ENCODE assay signal across 8 mouse cellular contexts in the genomic region with DNA sequence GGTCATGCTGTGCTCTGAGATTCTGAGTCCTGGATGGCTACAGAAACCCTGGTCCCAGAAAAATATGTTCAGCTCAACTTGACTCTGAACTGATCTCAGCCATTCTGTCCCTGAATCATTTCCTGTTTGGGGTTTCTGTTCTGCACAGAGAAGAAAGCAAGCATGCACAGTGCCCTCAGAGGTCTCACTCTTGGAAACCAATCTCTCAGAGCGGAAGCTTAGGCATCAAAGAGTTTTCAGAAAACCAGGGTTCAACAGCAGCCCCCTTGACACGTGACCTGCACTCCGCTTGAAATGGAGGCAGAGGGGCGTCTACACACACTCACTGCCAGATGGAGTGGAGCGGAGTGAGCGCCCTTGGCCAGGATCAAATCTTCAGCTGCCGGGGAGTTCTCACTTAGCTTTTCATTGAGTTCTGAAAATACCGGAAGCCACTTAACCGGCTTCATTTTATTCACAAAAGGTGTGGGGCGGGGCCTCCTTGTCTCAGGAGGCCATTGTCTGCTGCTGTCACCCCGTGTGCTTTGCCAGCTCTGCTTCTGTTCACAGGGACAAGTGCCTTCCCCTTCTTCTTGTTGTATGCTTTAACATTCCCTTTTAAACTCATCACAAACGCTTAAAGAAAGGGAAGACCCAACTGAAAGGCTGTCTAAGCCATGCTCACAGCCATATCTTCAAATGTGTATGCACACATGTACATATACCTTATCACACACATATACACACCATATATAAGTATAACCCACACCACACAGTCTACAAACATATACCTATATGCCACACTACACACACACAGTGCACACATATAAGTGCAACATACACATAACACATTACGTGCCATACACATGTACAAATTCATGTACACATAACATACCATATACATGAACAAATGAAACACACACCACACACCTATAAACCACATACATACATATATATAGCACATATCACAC. TPM values are rescaled to one million over a fixed set of nuclear protein-coding genes. Genes with fewer than 3 reads are reported as not detected.
DNase-seq lines count a peak whose midpoint lies in the region; ATAC-seq and TF ChIP-seq lines count a peak whose summit lies in the region.

No protein-coding gene starts in this region.

- TF ChIP-seq POLR2A in spleen, adult 2 months (IDR thresholded peaks at IDR 0.05; ENCODE audit: low read depth, low read length): no peak

- H3K9me3 ChIP-seq in embryonic facial prominence, embryonic 11.5 days (replicated peaks; ENCODE audit: control insufficient read depth, low read length): no peaks in the 10 kb centered on the region
- no peaks in the 10 kb centered on the region for H3K9me3 ChIP-seq in hindbrain, embryonic 13.5 days
- no peaks in the 10 kb centered on the region for H3K9me3 ChIP-seq in liver, embryonic 16.5 days (replicated peaks; ENCODE audit: control insufficient read depth, low read length)

- no peaks in the 10 kb centered on the region for H3K36me3 ChIP-seq in embryonic facial prominence, embryonic 11.5 days (replicated peaks; ENCODE audit: control insufficient read depth, insufficient read depth, low read depth, low read length)
- no peaks in the 10 kb centered on the region for H3K36me3 ChIP-seq in hindbrain, embryonic 13.5 days
- no peaks in the 10 kb centered on the region for H3K36me3 ChIP-seq in liver, embryonic 16.5 days (ENCODE audit: control insufficient read depth, insufficient read depth)
- peaks cover 9% of the 10 kb centered on the region; the same call in 1 of the 2 replicates for H3K36me3 ChIP-seq in spleen, adult 2 months (ENCODE audit: control insufficient read depth, insufficient read depth, low read length)

- peak; percentile 77; the same call in 1 of the 2 replicates for ATAC-seq in embryonic facial prominence, embryonic 11.5 days (replicated peaks; ENCODE audit: insufficient number of reproducible peaks, low FRiP score, low TSS enrichment, low read depth)
- no peak for ATAC-seq in hindbrain, embryonic 13.5 days (ENCODE audit: low FRiP score)
- ATAC-seq in liver, embryonic 16.5 days (ENCODE audit: low read depth): peak; percentile 33; the same call in 1 of the 2 replicates

- H3K9ac ChIP-seq in embryonic facial prominence, embryonic 11.5 days (replicated peaks; ENCODE audit: low read length): no peak overlapping the region
- no peak overlapping the region; the same call in 1 of the 2 replicates for H3K9ac ChIP-seq in hindbrain, embryonic 13.5 days
- no peak overlapping the region for H3K9ac ChIP-seq in liver, embryonic 16.5 days (ENCODE audit: low read depth, low read length)

- TF ChIP-seq CTCF in spleen, adult 2 months (IDR thresholded peaks at IDR 0.05; ENCODE audit: extremely low read depth, insufficient read depth, insufficient read length, insufficient replicate concordance): no peak

- no peaks in the 10 kb centered on the region for H3K4me1 ChIP-seq in embryonic facial prominence, embryonic 11.5 days (ENCODE audit: control insufficient read depth, insufficient read depth, low read length)
- H3K4me1 ChIP-seq in hindbrain, embryonic 13.5 days (replicated peaks): peaks cover 36% of the 10 kb centered on the region
- peaks cover 10% of the 10 kb centered on the region for H3K4me1 ChIP-seq in liver, embryonic 16.5 days (ENCODE audit: control insufficient read depth, low read depth, low read length)
- peaks cover 27% of the 10 kb centered on the region for H3K4me1 ChIP-seq in spleen, adult 2 months (ENCODE audit: control insufficient read depth, insufficient read depth, insufficient read length)

- peak; percentile 95 for DNase-seq in R1 (ENCODE audit: low read depth, low spot score)
- DNase-seq in embryonic facial prominence, embryonic 11.5 days (ENCODE audit: low spot score): peak; percentile 72
- peak; percentile 56 to 72 for DNase-seq in spleen, adult 2 months (ENCODE audit: low read depth in 1 of 2, low spot score in 2 of 2)
- no peak for DNase-seq in right cerebral cortex, postnatal 10 days (ENCODE audit: low spot score in 2 of 2)
- DNase-seq in layer of hippocampus, postnatal 25 days (ENCODE audit: extremely low spot score in 1 of 2, low spot score in 1 of 2): no peak
- DNase-seq in yolk sac, embryonic 10.5 days (ENCODE audit: low spot score): no peak

- peak overlapping the region; percentile 65 for H3K27ac ChIP-seq in embryonic facial prominence, embryonic 11.5 days (replicated peaks; ENCODE audit: low read depth, low read length)
- peak overlapping the region; percentile 31; the same call in 1 of the 2 replicates for H3K27ac ChIP-seq in hindbrain, embryonic 13.5 days
- peak overlapping the region; percentile 64 for H3K27ac ChIP-seq in liver, embryonic 16.5 days (ENCODE audit: low read length)
- peak overlapping the region; percentile 90 for H3K27ac ChIP-seq in spleen, adult 2 months (ENCODE audit: insufficient read depth, low read length)

- no peaks in the 10 kb centered on the region for H3K27me3 ChIP-seq in embryonic facial prominence, embryonic 11.5 days (ENCODE audit: control insufficient read depth, insufficient read depth, low read length)
- no peaks in the 10 kb centered on the region for H3K27me3 ChIP-seq in hindbrain, embryonic 13.5 days
- H3K27me3 ChIP-seq in liver, embryonic 16.5 days (ENCODE audit: control insufficient read depth, insufficient read depth, low read depth, low read length): no peaks in the 10 kb centered on the region
- no peaks in the 10 kb centered on the region for H3K27me3 ChIP-seq in spleen, adult 2 months (ENCODE audit: control insufficient read depth, insufficient read depth, low read length)

- no peak overlapping the region for H3K4me3 ChIP-seq in embryonic facial prominence, embryonic 11.5 days (ENCODE audit: low read depth, low read length)
- no peak overlapping the region for H3K4me3 ChIP-seq in hindbrain, embryonic 13.5 days
- H3K4me3 ChIP-seq in liver, embryonic 16.5 days (ENCODE audit: low read depth, low read length): peak overlapping the region; percentile 7; the same call in 1 of the 2 replicates
- peak overlapping the region; percentile 49; the same call in 1 of the 2 replicates for H3K4me3 ChIP-seq in spleen, adult 2 months (ENCODE audit: extremely low read depth, insufficient read depth, insufficient read length)

- WGBS in embryonic facial prominence, embryonic 11.5 days: 23% methylated on average over 13 of the region's 13 CpGs
- WGBS in hindbrain, embryonic 13.5 days: 22% methylated on average over 13 of the region's 13 CpGs
- WGBS in liver, embryonic 16.5 days (ENCODE audit: insufficient replicate concordance): 23% methylated on average over 13 of the region's 13 CpGs
- 9% methylated on average over 13 of the region's 13 CpGs for WGBS in spleen, adult 2 months

- 0 out of 2 replicates have a peak overlapping the region, but pooled peaks have one; percentile 4 for H3K4me2 ChIP-seq in embryonic facial prominence, embryonic 11.5 days (ENCODE audit: low read depth, low read length)
- peak overlapping the region; percentile 34 for H3K4me2 ChIP-seq in hindbrain, embryonic 13.5 days
- H3K4me2 ChIP-seq in liver, embryonic 16.5 days (ENCODE audit: low read depth, low read length): peak overlapping the region; percentile 37

RNA-seq across cellular contexts. Expression of a gene that starts 36.2 kb away (rescaled TPM):
- 91.0 and 104 TPM in 2 replicates for polyA plus RNA-seq in embryonic facial prominence, embryonic 11.5 days (2014; fragmentation: Nextera tagmentation; extraction: Ambion mirVana)
- polyA plus RNA-seq in hindbrain, embryonic 13.5 days (2015; fragmentation: Nextera tagmentation; extraction: Ambion mirVana): 109 and 113 TPM in 2 replicates
- polyA plus RNA-seq in liver, embryonic 16.5 days (2015; fragmentation: Nextera tagmentation; extraction: Ambion mirVana): 27.2 and 31.0 TPM in 2 replicates
- polyA plus RNA-seq in spleen, adult 2 months (2012; rRNA removed): 68.3 and 127 TPM in 2 replicates
- total RNA-seq in layer of hippocampus, postnatal 25 days (2021): 100 to 1,000 TPM; 132 to 134 TPM

Comparison
In these comparisons a context has a peak if more than half of its experiments do, and no peak if none do; other contexts are left out.
1. DNase-seq: peak in R1 (single experiment), embryonic facial prominence, embryonic 11.5 days (single experiment) and spleen, adult 2 months (2 of 2); none in right cerebral cortex, postnatal 10 days (0 of 2), layer of hippocampus, postnatal 25 days (0 of 2) and yolk sac, embryonic 10.5 days (single experiment).
2. H3K27ac ChIP-seq: peak in every context shown above with its lines; median percentile 90 in spleen, adult 2 months; 65 in embryonic facial prominence, embryonic 11.5 days; 64 in liver, embryonic 16.5 days; 31 in hindbrain, embryonic 13.5 days.
3. H3K4me3 ChIP-seq: peak in liver, embryonic 16.5 days (single experiment) and spleen, adult 2 months (single experiment); none in embryonic facial prominence, embryonic 11.5 days (single experiment) and hindbrain, embryonic 13.5 days (single experiment).
4. Peak in every context shown above with its lines, with median percentiles within 50 percentile points of each other: H3K4me2 ChIP-seq.